ENCODE assay signal across 8 mouse cellular contexts in the genomic region with DNA sequence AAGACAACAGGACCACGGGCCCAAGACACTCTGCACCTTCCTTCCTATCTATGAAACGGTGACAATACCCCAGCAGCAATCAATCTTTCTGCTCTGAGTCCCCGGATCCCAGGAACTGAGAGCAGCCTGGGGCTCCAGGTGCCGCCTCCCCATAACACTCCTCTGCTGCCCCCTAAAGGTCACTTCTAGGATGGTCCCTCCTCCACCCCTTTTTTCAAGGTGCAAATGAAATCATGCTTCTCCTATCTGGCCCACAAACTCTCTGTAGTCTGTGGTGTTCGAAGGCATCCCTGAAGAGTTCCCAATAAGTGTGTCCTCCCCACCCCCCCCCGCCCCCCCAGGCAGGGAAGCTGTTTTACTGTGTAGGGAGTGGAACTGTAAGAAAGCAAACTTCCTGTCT.
A peak's percentile ranks its signal among the peaks of the same experiment; 100 is the strongest.
DNase-seq lines count a peak whose midpoint lies in the region; ATAC-seq and TF ChIP-seq lines count a peak whose summit lies in the region.

No protein-coding gene starts in this region.

- TF ChIP-seq POLR2A in CH12.LX (IDR thresholded peaks at IDR 0.05; ENCODE audit: low read depth, low read length) = no peak

- in situ Hi-C loops in CH12.LX (cut with MboI; ENCODE audit: low pct_ligation_motif_present, low pct_unique_long_range_greater_than_20kb, low sequenced_read_pairs) = loop anchor here (10.0 kb wide), 1 partner anchor 148 kb away; the partner anchor contains the start of genes Tspo2 and Unc5cl

- TF ChIP-seq EP300 in CH12.LX (IDR thresholded peaks at IDR 0.05; ENCODE audit: low read length) = no peak

- H3K27ac ChIP-seq in CH12.LX (ENCODE audit: insufficient read depth, low read depth) = no peak overlapping the region

- TF ChIP-seq RAD21 in CH12.LX (IDR thresholded peaks at IDR 0.05; ENCODE audit: low read depth, low read length) = peak; percentile 44

- H3K36me3 ChIP-seq in CH12.LX (replicated peaks in 1 of 2; ENCODE audit: control insufficient read depth in 1 of 2, insufficient read depth in 1 of 2, low read length in 1 of 2) = no peaks in the 10 kb centered on the region

- peak; percentile 12 for DNase-seq in CH12.LX (ENCODE audit: extremely low read depth)
- peak; percentile 56 for DNase-seq in WW6 (ENCODE audit: low read depth, low spot score)
- DNase-seq in embryo, embryonic 10 days (ENCODE audit: low spot score) = peak; percentile 79
- DNase-seq in layer of hippocampus, adult 18-20 months (ENCODE audit: low spot score in 2 of 2) = peak; percentile 38 to 64
- DNase-seq in lung, postnatal 14 days = peak; percentile 66
- peak; percentile 79 for DNase-seq in retina, postnatal 1 day
- DNase-seq in MN1 (ENCODE audit: low spot score) = no peak

- peak; percentile 82 to 90 for ATAC-seq in hematopoietic stem cell, adult 5-6 weeks (replicated peaks in 1 of 2; ENCODE audit: insufficient read depth in 1 of 2, low FRiP score in 2 of 2, low TSS enrichment in 1 of 2, low read depth in 1 of 2, poor library complexity in 2 of 2, severe bottlenecking in 2 of 2)

- dilution Hi-C loops in CH12.LX (cut with MboI; ENCODE audit: extremely low pct_ligation_motif_present, extremely low pct_unique_long_range_greater_than_20kb, low sequenced_read_pairs) = no loop called here

- no peak overlapping the region for H3K4me3 ChIP-seq in CH12.LX (replicated peaks in 1 of 3; ENCODE audit: low read depth in 2 of 3, low read length in 2 of 3, poor library complexity in 1 of 3)

- no peaks in the 10 kb centered on the region for H3K79me2 ChIP-seq in CH12.LX (replicated peaks; ENCODE audit: control insufficient read depth, extremely low read depth, insufficient read depth, poor library complexity, severe bottlenecking)

- H3K27me3 ChIP-seq in CH12.LX (replicated peaks) = no peaks in the 10 kb centered on the region

- no peak overlapping the region for H3K4me2 ChIP-seq in CH12.LX (ENCODE audit: insufficient read depth, low read depth, poor library complexity, severe bottlenecking)

- peaks cover 86% of the 10 kb centered on the region for H3K9me3 ChIP-seq in CH12.LX (replicated peaks; ENCODE audit: low read length)

- TF ChIP-seq CTCF in CH12.LX (conservative IDR thresholded peaks at IDR 0.05 in 1 of 2, IDR thresholded peaks at IDR 0.05 in 1 of 2; ENCODE audit: low read depth in 2 of 2, low read length in 2 of 2) = peak in 1 of 2 experiments; percentile 50; a peak in 2 of 4 replicates

- H3K4me1 ChIP-seq in CH12.LX (ENCODE audit: control insufficient read depth in 1 of 2, insufficient read depth in 2 of 2) = no peaks in the 10 kb centered on the region

- H3K9ac ChIP-seq in CH12.LX (ENCODE audit: insufficient read depth, low read depth) = no peak overlapping the region

TF ChIP-seq in CH12.LX, 34 proteins besides CTCF, POLR2A, EP300 and RAD21:
- TF ChIP-seq CHD2 (IDR thresholded peaks at IDR 0.05; ENCODE audit: low read length) (no peak), PAX5 (IDR thresholded peaks at IDR 0.05; ENCODE audit: low read length) (no peak), MAZ (IDR thresholded peaks at IDR 0.05; ENCODE audit: low read depth, low read length) (no peak), IRF4 (IDR thresholded peaks at IDR 0.05; ENCODE audit: low read depth, low read length) (no peak), SIN3A (IDR thresholded peaks at IDR 0.05; ENCODE audit: low read length) (no peak), TCF12 (IDR thresholded peaks at IDR 0.05; ENCODE audit: low read depth, low read length) (no peak), TBP (conservative IDR thresholded peaks at IDR 0.05; ENCODE audit: low read depth, low read length) (no peak), ZMIZ1 (IDR thresholded peaks at IDR 0.05; ENCODE audit: low read depth, low read length) (no peak), USF1 (IDR thresholded peaks at IDR 0.05; ENCODE audit: low read depth, low read length) (no peak)
